Mouse (Mus musculus) brain, embryonic 14.5 days (tissue): Measurements from ENCODE around the gene Angel1.
A peak's percentile ranks its signal among the peaks of the same experiment; 100 is the strongest.

Source experiments
- CTCF ChIP-seq: fragments of 200-500 bp; IDR thresholded peaks from 2 replicates; pipeline ENCODE4 v1.5.1; 2012; ENCODE audit warnings: inconsistent platforms, mild to moderate bottlenecking, moderate library complexity, borderline replicate concordance; ENCODE audit not compliant: insufficient read depth, insufficient read length; ENCODE audit errors: extremely low read depth
- POLR2A ChIP-seq: fragments of 200-500 bp; IDR thresholded peaks from 2 replicates; pipeline ENCODE4 v1.6.1; 2012; ENCODE audit warnings: mild to moderate bottlenecking, inconsistent platforms, borderline replicate concordance; ENCODE audit not compliant: poor library complexity, insufficient read depth, insufficient read length, severe bottlenecking; ENCODE audit errors: extremely low read depth

- TF ChIP-seq POLR2A (no peak), CTCF (peak; percentile 32; the same call in 1 of the 2 replicates)
Observed at GRCm38 (mm10) chr12:86680591-86681193, 45.6 kb downstream of the Angel1 start.
